Mouse (Mus musculus): ENCODE measurements around the gene Bche. TPM values are rescaled to one million over a fixed set of nuclear protein-coding genes. Genes with fewer than 3 reads are reported as not detected.

The Bche gene
- polyA plus RNA-seq, 1 experiment, result 0.01 TPM

GRCm38 (mm10) chr3:73667245-73668131 is 40.7 kb downstream of the Bche start:
- no peaks in the 10 kb centered on the region for H3K27me3 ChIP-seq (ENCODE audit: control insufficient read depth, insufficient read depth, insufficient read length)
- TF ChIP-seq MYOD1 (IDR thresholded peaks at IDR 0.05; ENCODE audit: control insufficient read depth in 1 of 3, insufficient read length in 2 of 3, low read depth in 2 of 3), result no peak
- no peak for TF ChIP-seq SRF (IDR thresholded peaks at IDR 0.05; ENCODE audit: control insufficient read depth, insufficient read length, low read depth)
- TF ChIP-seq TCF3 (IDR thresholded peaks at IDR 0.05; ENCODE audit: insufficient read length, low read depth), result no peak
- no peak for TF ChIP-seq POLR2A (IDR thresholded peaks at IDR 0.05; ENCODE audit: insufficient read length, low read depth)
- TF ChIP-seq MYOG (IDR thresholded peaks at IDR 0.05; ENCODE audit: control insufficient read depth in 1 of 3, insufficient read depth in 1 of 3, insufficient read length in 2 of 3, low read depth in 2 of 3), result no peak
- no peak for TF ChIP-seq TCF12 (IDR thresholded peaks at IDR 0.05; ENCODE audit: insufficient read depth, poor library complexity, severe bottlenecking)
- TF ChIP-seq MAX (IDR thresholded peaks at IDR 0.05; ENCODE audit: low read depth), result no peak
- no peak for TF ChIP-seq CEBPB (IDR thresholded peaks at IDR 0.05; ENCODE audit: insufficient read depth, poor library complexity, severe bottlenecking)
- no peak for TF ChIP-seq REST (IDR thresholded peaks at IDR 0.05; ENCODE audit: insufficient read depth, insufficient read length)
- no peak for TF ChIP-seq POLR2AphosphoS2 (IDR thresholded peaks at IDR 0.05; ENCODE audit: insufficient read length, low read depth)
- no peak for TF ChIP-seq USF1 (IDR thresholded peaks at IDR 0.05; ENCODE audit: low read depth)
- no peak for TF ChIP-seq E2F4 (IDR thresholded peaks at IDR 0.05; ENCODE audit: insufficient read depth)
- no peaks in the 10 kb centered on the region for H3K36me3 ChIP-seq (ENCODE audit: control insufficient read depth, insufficient read depth)
- no peak overlapping the region for H3K4me2 ChIP-seq (ENCODE audit: low read depth)
- H3ac ChIP-seq (ENCODE audit: control insufficient read depth, insufficient read length), result no peak overlapping the region
- H3K4me3 ChIP-seq, result no peak overlapping the region
- H3K79me2 ChIP-seq (ENCODE audit: control insufficient read depth, insufficient read depth), result no peaks in the 10 kb centered on the region

- Histone ChIP-seq H3ac (ENCODE audit: control insufficient read depth, insufficient read length) (no peak overlapping the region), H3K36me3 (ENCODE audit: control insufficient read depth, insufficient read depth) (no peaks in the 10 kb centered on the region), H3K27me3 (ENCODE audit: control insufficient read depth, insufficient read depth, insufficient read length) (no peaks in the 10 kb centered on the region), H3K4me2 (ENCODE audit: low read depth) (no peak overlapping the region), H3K4me3 (no peak overlapping the region), H3K79me2 (ENCODE audit: control insufficient read depth, insufficient read depth) (no peaks in the 10 kb centered on the region)
- TF ChIP-seq MYOG (IDR thresholded peaks at IDR 0.05; ENCODE audit: control insufficient read depth in 1 of 3, insufficient read depth in 1 of 3, insufficient read length in 2 of 3, low read depth in 2 of 3) (no peak), MYOD1 (IDR thresholded peaks at IDR 0.05; ENCODE audit: control insufficient read depth in 1 of 3, insufficient read length in 2 of 3, low read depth in 2 of 3) (no peak), REST (IDR thresholded peaks at IDR 0.05; ENCODE audit: insufficient read depth, insufficient read length) (no peak), POLR2AphosphoS2 (IDR thresholded peaks at IDR 0.05; ENCODE audit: insufficient read length, low read depth) (no peak), USF1 (IDR thresholded peaks at IDR 0.05; ENCODE audit: low read depth) (no peak), POLR2A (IDR thresholded peaks at IDR 0.05; ENCODE audit: insufficient read length, low read depth) (no peak), TCF3 (IDR thresholded peaks at IDR 0.05; ENCODE audit: insufficient read length, low read depth) (no peak), MAX (IDR thresholded peaks at IDR 0.05; ENCODE audit: low read depth) (no peak), E2F4 (IDR thresholded peaks at IDR 0.05; ENCODE audit: insufficient read depth) (no peak), TCF12 (IDR thresholded peaks at IDR 0.05; ENCODE audit: insufficient read depth, poor library complexity, severe bottlenecking) (no peak), SRF (IDR thresholded peaks at IDR 0.05; ENCODE audit: control insufficient read depth, insufficient read length, low read depth) (no peak), CEBPB (IDR thresholded peaks at IDR 0.05; ENCODE audit: insufficient read depth, poor library complexity, severe bottlenecking) (no peak)
Measured at GRCm38 (mm10) chr3:73650281-73650680, 57.9 kb downstream of the Bche start.

- no peaks in the 10 kb centered on the region for H3K79me2 ChIP-seq (ENCODE audit: control insufficient read depth, insufficient read depth)
- H3ac ChIP-seq (ENCODE audit: control insufficient read depth, insufficient read length), result no peak overlapping the region
- H3K36me3 ChIP-seq (ENCODE audit: control insufficient read depth, insufficient read depth), result no peaks in the 10 kb centered on the region
- no peak overlapping the region for H3K4me3 ChIP-seq
- TF ChIP-seq POLR2A (IDR thresholded peaks at IDR 0.05; ENCODE audit: insufficient read length, low read depth) (no peak), USF1 (IDR thresholded peaks at IDR 0.05; ENCODE audit: low read depth) (no peak), SRF (IDR thresholded peaks at IDR 0.05; ENCODE audit: control insufficient read depth, insufficient read length, low read depth) (no peak), REST (IDR thresholded peaks at IDR 0.05; ENCODE audit: insufficient read depth, insufficient read length) (no peak), CEBPB (IDR thresholded peaks at IDR 0.05; ENCODE audit: insufficient read depth, poor library complexity, severe bottlenecking) (no peak), TCF3 (IDR thresholded peaks at IDR 0.05; ENCODE audit: insufficient read length, low read depth) (no peak), MYOD1 (IDR thresholded peaks at IDR 0.05; ENCODE audit: control insufficient read depth in 1 of 3, insufficient read length in 2 of 3, low read depth in 2 of 3) (no peak), E2F4 (IDR thresholded peaks at IDR 0.05; ENCODE audit: insufficient read depth) (no peak), POLR2AphosphoS2 (IDR thresholded peaks at IDR 0.05; ENCODE audit: insufficient read length, low read depth) (no peak), TCF12 (IDR thresholded peaks at IDR 0.05; ENCODE audit: insufficient read depth, poor library complexity, severe bottlenecking) (no peak), MAX (IDR thresholded peaks at IDR 0.05; ENCODE audit: low read depth) (no peak), MYOG (IDR thresholded peaks at IDR 0.05; ENCODE audit: control insufficient read depth in 1 of 3, insufficient read depth in 1 of 3, insufficient read length in 2 of 3, low read depth in 2 of 3) (no peak)
- no peak overlapping the region for H3K4me2 ChIP-seq (ENCODE audit: low read depth)
- no peaks in the 10 kb centered on the region for H3K27me3 ChIP-seq (ENCODE audit: control insufficient read depth, insufficient read depth, insufficient read length)
Measured at GRCm38 (mm10) chr3:73647064-73647463, 61.2 kb downstream of the Bche start.

- H3K36me3 ChIP-seq (ENCODE audit: control insufficient read depth, insufficient read depth), result no peaks in the 10 kb centered on the region
- H3K79me2 ChIP-seq (ENCODE audit: control insufficient read depth, insufficient read depth), result no peaks in the 10 kb centered on the region
- no peak overlapping the region for H3K4me3 ChIP-seq
- TF ChIP-seq MYOD1 (IDR thresholded peaks at IDR 0.05; ENCODE audit: control insufficient read depth in 1 of 3, insufficient read length in 2 of 3, low read depth in 2 of 3) (no peak), TCF3 (IDR thresholded peaks at IDR 0.05; ENCODE audit: insufficient read length, low read depth) (no peak), POLR2AphosphoS2 (IDR thresholded peaks at IDR 0.05; ENCODE audit: insufficient read length, low read depth) (no peak), REST (IDR thresholded peaks at IDR 0.05; ENCODE audit: insufficient read depth, insufficient read length) (no peak), MYOG (IDR thresholded peaks at IDR 0.05; ENCODE audit: control insufficient read depth in 1 of 3, insufficient read depth in 1 of 3, insufficient read length in 2 of 3, low read depth in 2 of 3) (no peak)
- H3ac ChIP-seq (ENCODE audit: control insufficient read depth, insufficient read length), result no peak overlapping the region
- no peak overlapping the region for H3K4me2 ChIP-seq (ENCODE audit: low read depth)
- H3K27me3 ChIP-seq (ENCODE audit: control insufficient read depth, insufficient read depth, insufficient read length), result no peaks in the 10 kb centered on the region
Measured at GRCm38 (mm10) chr3:73611421-73611820, 96.8 kb downstream of the Bche start.
